Mouse (Mus musculus): ENCODE data around the gene Atp6ap1l.

The Atp6ap1l gene

DNA sequence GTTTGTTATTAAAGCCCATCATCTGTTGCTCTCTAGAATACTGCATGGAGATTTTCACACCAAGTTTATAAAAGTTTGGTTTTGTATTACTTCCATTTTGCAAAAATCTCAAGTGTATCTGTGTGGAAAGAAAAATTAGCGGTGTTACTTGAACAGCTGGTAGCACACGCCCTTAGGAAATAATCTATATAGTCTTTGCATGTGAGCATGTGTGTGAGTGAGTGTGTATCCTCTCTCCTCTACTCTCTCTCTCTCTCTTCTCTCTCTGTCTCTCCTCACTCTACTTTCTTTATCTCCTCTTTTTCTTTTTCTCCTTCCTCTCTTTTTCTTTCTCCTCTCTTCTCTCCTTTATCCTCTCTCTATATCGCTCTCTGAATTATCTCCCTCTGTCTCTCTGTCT is 61.7 kb downstream of the Atp6ap1l start:
- TF ChIP-seq GATA4 (IDR thresholded peaks at IDR 0.05; ENCODE audit: insufficient replicate concordance, low read length), result no peak

DNA sequence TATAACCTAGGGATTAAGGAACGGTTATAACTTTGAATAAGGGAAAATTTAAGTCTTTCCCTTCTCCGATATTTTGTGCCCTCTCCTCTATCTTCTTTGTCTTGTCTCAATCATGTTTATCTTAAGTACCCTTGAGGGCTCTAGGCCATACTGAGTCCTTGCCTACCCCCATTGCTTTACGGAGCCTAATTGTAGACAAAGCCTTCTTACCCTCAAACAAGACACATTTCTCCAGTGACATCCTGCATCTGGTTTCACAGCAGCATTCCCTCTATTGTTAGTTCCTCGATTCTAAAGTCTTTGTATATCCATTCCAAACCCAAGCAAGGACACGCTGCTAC is 64.0 kb downstream of the Atp6ap1l start:
- TF ChIP-seq GATA4 (IDR thresholded peaks at IDR 0.05; ENCODE audit: insufficient replicate concordance, low read length), result no peak

DNA sequence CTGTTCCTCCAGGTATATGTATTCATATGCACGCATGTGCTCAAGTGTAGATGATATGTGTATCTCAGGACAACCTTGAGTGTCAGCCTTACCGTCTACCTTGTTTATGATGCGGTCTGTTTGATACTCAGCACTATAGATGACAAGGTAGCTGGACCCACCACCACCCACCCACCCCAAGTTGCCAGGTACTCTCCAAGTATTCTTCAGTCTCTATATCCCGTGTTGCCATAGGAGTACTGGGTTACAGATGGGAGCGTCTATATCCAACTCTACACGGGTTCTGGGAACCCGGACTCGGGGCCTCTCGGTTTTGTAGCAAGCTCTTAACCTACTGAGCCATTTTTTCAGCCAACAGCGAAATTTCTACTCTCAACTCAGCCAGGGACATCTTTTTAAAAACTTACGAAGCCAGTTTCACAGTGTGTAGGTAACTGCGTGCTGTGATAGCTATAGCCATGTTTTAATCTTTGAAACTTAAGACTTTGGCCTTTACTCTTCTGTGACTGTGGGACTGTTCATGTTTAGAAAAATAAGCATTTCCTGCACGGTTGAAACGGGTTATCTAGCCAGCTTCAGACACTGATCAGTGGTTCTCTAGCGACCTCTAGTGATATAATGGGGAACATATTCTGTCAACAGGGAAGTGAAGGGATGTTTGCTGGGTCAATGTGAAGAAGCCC is 64.5 kb downstream of the Atp6ap1l start:
- TF ChIP-seq GATA4 (IDR thresholded peaks at IDR 0.05; ENCODE audit: insufficient replicate concordance, low read length), result no peak

DNA sequence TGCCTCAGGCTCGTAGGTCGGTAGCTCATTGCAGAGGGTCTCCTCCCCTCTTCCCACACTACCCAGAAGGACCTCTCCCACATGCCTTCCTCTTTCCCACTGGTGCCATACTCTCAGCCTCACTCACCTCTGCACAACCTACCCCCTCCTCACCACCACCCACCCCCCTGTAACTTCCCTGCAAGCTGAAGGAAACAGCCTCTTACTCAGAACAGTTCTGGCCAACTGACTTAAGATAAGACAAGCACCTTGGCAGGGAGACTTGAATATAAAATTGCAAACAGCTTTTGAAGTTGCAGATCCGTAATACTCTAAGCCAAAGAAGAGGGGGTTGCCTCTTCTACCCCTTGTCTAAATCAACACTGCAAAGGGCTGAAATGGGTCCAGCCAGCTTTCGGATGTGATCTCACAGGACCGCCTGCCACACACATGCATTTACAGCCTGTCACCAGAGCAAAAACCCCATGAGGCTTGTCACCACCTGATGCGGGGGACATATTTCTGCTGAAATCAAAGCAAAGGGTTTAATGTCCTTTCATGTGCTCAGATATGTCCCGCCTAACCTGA is 71.4 kb downstream of the Atp6ap1l start:
- TF ChIP-seq GATA4 (IDR thresholded peaks at IDR 0.05; ENCODE audit: insufficient replicate concordance, low read length), result no peak

Measured in liver, adult (tissue).